Mouse (Mus musculus) mesoderm, embryonic 11.5 days (tissue): ENCODE data around the gene Slc1a5.

Experiments
- DNase-seq: peaks from one replicate; pipeline ENCODE4 v3.0.0-alpha.2; 2012; ENCODE audit warnings: low read depth, low spot score

Gene Slc1a5

GRCm38 (mm10) chr7:16819794-16820193, 38.7 kb downstream of the Slc1a5 start:
- DNase-seq, result no peak

DNA sequence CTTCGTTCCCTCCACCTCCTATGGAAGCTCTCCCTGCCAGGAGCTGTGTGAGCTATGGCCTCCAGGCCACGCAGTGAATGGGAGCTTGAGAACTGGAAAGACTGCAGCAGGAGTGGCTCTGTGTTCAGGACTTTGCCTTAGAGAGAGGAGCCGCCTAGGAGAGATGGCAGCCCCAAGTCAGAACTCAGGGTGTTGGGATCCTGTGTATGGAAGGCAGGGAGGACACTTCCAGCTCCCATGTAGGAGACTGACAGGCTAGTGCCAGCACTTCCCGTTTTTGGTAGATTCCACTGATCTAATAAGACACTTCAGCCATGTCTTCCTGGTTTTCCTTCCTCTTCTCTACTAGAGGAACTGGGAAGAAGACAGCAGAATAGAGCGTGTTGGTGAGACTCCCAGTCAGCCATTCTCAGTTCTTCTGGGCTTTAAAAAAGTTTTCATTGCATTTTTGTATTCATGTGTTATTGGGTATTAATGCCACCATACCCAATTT, 39.2 kb downstream of the Slc1a5 start:
- no peak for DNase-seq

- DNase-seq, result no peak
These were observed 40.0 kb downstream of the Slc1a5 start for GRCm38 (mm10) chr7:16821091-16821490.

GRCm38 (mm10) chr7:16821669-16822101, 40.5 kb downstream of the Slc1a5 start:
- DNase-seq, result no peak

- no peak for DNase-seq
These were observed 42.6 kb downstream of the Slc1a5 start for GRCm38 (mm10) chr7:16823734-16824133.

DNA sequence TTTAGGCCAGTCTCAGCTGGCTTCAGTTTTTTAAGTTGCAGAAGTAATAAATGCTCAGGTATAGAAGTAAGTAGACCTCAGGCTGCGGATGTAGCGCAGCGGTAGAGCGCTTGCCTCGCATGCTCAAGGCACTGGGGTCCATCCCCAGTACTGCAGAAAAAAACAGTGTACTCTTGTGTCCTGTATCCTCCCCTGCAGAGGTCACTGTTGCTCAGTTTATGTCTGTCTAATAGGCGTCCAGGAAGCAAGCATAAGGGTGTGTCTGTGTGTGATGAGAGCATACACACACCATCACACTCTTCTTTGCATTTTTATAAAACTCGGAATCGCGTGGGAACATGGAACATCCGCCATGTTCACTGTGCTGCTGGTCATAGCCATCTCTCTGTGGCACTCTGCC, 44.6 kb downstream of the Slc1a5 start:
- DNase-seq, result no peak

- DNase-seq, result no peak
These were observed 45.4 kb downstream of the Slc1a5 start for GRCm38 (mm10) chr7:16826571-16826970.

GRCm38 (mm10) chr7:16827274-16827673, 46.1 kb downstream of the Slc1a5 start:
- DNase-seq, result no peak

DNA sequence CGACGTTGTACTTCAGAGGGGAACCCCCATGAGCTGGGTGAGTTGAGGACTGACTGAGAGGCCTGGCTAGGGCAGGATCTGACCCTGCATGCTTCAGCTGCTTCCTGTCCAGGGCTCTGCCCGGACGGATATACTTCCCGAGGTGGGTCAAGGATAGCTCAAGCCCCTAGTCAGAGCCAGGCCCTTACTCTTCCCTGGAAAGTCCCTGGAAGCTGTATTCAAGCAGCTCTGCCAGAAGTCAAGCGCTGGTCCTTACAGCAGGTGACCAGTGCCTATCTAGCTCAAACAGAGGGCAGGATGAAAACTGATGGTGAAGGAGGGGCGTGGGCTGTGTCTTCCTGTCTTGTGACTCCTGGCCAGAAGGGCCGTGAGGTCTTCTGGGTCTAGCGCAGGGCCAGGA, 49.3 kb downstream of the Slc1a5 start:
- DNase-seq, result no peak

- no peak for DNase-seq
These were observed 57.0 kb downstream of the Slc1a5 start for GRCm38 (mm10) chr7:16837916-16838803.

GRCm38 (mm10) chr7:16838804-16839426, 57.8 kb downstream of the Slc1a5 start:
- DNase-seq, result no peak

GRCm38 (mm10) chr7:16839427-16840108, 58.4 kb downstream of the Slc1a5 start:
- DNase-seq, result no peak

- DNase-seq, result no peak
These were observed 59.0 kb downstream of the Slc1a5 start for GRCm38 (mm10) chr7:16840109-16840491.

DNA sequence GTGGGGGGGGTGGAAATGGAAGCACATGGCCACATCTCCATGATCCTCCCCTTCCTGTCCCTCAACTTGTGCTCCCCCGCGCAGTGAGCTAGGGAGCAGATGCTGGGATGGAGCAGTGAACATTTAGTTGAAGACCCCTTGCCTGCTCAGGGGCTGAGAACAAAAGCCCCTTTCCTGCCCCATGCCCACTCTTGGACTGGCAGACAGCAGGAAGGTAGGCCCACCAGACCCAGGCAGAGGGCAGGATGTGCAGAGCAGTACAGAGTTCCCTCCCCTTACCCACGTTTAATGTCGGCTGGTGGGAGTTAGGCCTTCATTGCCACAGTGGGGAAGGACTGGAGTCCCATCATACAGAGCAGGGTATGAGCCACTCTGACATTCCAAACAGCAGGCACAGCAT, 59.9 kb downstream of the Slc1a5 start:
- DNase-seq, result no peak

DNA sequence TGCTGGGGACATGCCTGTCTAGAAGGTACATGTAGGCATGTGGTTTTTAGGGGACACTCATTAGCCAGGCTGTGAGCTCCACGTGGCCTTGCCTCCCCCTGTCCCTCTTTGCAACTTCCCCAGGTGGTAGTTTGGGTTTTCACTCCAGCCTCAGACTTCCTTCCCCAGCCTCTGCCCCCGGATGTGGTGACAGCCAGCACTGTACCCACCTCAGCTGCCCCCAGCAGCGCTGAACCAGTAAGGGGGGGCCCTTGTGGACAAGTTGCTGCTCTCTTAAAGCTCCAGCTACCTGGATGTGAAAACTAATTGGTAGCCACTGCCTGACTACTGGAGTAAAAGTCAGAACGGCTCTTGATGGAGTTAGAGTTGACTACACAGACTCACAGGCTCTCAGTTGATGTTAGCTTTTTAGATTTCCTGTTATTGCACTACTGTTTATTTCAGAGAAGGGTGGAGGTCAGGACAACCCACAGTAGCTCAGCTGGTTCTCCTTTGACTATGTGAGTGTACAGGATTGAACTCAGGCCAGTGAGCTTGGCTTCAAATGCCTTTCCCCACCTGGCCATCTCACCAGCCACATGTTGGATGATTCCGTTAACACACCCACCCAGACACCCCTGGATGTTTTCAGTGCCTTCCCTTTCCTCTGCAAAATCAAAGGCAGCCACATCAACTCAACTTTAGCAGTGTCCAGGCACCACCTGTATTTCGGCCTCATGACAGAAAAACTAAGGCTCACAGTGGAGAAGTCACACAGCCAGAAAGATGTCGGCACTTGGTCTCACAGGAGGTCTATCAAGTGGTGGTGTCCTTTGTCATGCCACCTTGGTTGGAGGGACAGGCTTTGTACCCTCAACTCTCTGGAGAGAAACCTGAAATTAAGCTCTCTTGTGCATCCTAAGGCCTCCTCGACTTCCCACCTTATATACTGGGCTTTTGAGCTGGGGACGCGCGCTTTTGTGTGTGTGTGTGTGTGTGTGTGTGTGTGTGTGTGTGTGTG, 60.7 kb downstream of the Slc1a5 start:
- DNase-seq, result no peak

- peak; percentile 90 for DNase-seq
These were observed 61.5 kb downstream of the Slc1a5 start, which contains the start of gene Prkd2 for GRCm38 (mm10) chr7:16842645-16843063. Gene Prkd2 (plus strand): TSS chr7:16842902.

DNA sequence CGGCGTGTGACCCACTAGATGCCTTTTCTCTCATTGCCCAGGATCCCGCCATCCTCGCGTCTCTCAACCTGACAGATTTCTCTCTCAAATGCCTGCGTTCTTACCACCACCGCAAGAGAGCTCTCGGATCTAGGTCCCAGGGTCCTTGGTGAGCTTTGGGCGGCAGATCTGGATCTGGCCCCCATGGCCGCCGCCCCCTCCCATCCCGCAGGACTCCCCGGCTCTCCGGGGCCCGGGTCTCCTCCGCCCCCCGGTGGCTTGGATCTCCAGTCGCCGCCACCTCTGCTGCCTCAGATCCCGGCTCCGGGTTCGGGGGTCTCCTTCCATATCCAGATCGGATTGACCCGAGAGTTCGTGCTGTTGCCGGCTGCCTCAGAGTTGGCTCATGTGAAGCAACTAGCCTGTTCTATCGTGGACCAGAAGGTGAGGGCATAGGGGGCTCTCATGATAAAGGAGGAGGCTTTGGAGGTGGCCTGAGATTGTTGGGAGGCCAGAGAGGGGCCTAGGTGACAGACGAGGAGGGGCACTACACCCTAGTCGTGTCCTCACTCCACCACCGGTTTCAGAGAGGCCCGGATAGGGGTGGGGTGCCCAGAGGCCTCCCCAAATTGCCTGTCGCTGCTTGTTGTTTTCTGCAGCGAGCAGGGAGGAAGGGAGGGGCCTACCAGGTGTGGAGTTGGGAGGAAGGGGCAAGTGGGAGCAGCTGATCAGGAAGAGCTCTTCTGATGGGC, 62.5 kb downstream of the Slc1a5 start:
- no peak for DNase-seq

- no peak for DNase-seq
These were observed 63.5 kb downstream of the Slc1a5 start for GRCm38 (mm10) chr7:16844696-16845071.

- no peak for DNase-seq
These were observed 64.1 kb downstream of the Slc1a5 start for GRCm38 (mm10) chr7:16845072-16845819.

GRCm38 (mm10) chr7:16845820-16846167, 64.7 kb downstream of the Slc1a5 start:
- no peak for DNase-seq
